Mouse (Mus musculus) MEL (cell line): ENCODE measurements around the gene Col6a1.

Experiments
- CHD1 ChIP-seq: IDR thresholded peaks from 2 replicates; pipeline ENCODE4 v1.6.1; 2012; ENCODE audit warnings: low read depth, mild to moderate bottlenecking, inconsistent platforms, low read length, improper control_type of control experiment
- CHD2 ChIP-seq: IDR thresholded peaks from 2 replicates; pipeline ENCODE4 v1.6.1; 2011; ENCODE audit warnings: low read length, improper control_type of control experiment
- CTCF ChIP-seq, 3 experiments: IDR thresholded peaks in 2 of 3; conservative IDR thresholded peaks in 1 of 3; 2 replicates each; pipeline ENCODE4 v1.5.1; 2011 to 2012; ENCODE audit warnings: low read length in 3 of 3, low read depth in 2 of 3, mild to moderate bottlenecking in 2 of 3, improper control_type of control experiment in 1 of 3, inconsistent platforms in 1 of 3, mixed read lengths in 1 of 3, moderate library complexity in 1 of 3; ENCODE audit not compliant: control insufficient read depth in 1 of 3, insufficient read depth in 1 of 3, poor library complexity in 1 of 3, severe bottlenecking in 1 of 3
- E2F4 ChIP-seq: IDR thresholded peaks from 2 replicates; pipeline ENCODE4 v1.6.1; 2011; ENCODE audit warnings: low read depth, low read length, improper control_type of control experiment, borderline replicate concordance
- EP300 ChIP-seq, 2 experiments: IDR thresholded peaks; 2 replicates each; pipeline ENCODE4 v1.6.1; 2011; ENCODE audit warnings: improper control_type of control experiment in 2 of 2, low read length in 2 of 2, low read depth in 1 of 2, mild to moderate bottlenecking in 1 of 2
- MEF2A ChIP-seq: IDR thresholded peaks from 2 replicates; pipeline ENCODE4 v1.6.1; 2014; ENCODE audit warnings: low read depth, mild to moderate bottlenecking, inconsistent platforms, low read length, improper control_type of control experiment; ENCODE audit not compliant: poor library complexity, insufficient replicate concordance, severe bottlenecking; ENCODE audit errors: extremely low read depth
- MXI1 ChIP-seq: IDR thresholded peaks from 2 replicates; pipeline ENCODE4 v1.6.1; 2011; ENCODE audit warnings: mild to moderate bottlenecking, low read depth, low read length, improper control_type of control experiment
- NRF1 ChIP-seq: IDR thresholded peaks from 2 replicates; pipeline ENCODE4 v1.6.1; 2014; ENCODE audit warnings: low read depth, mild to moderate bottlenecking, inconsistent platforms, low read length, improper control_type of control experiment, moderate library complexity; ENCODE audit not compliant: poor library complexity, insufficient read depth, severe bottlenecking
- POLR2A ChIP-seq, 2 experiments: IDR thresholded peaks; 2 replicates each; pipeline ENCODE4 v1.6.1; 2011 to 2012; ENCODE audit warnings: low read length in 2 of 2, mild to moderate bottlenecking in 2 of 2, control low read depth in 1 of 2, improper control_type of control experiment in 1 of 2, low read depth in 1 of 2, moderate library complexity in 1 of 2; ENCODE audit not compliant: control insufficient read depth in 1 of 2, insufficient read depth in 1 of 2, poor library complexity in 1 of 2
- SIN3A ChIP-seq: IDR thresholded peaks from 2 replicates; pipeline ENCODE4 v1.6.1; 2012; ENCODE audit warnings: low read length, improper control_type of control experiment, inconsistent platforms
- SMC3 ChIP-seq: IDR thresholded peaks from 2 replicates; pipeline ENCODE4 v1.6.1; 2011; ENCODE audit warnings: low read depth, low read length, improper control_type of control experiment
- TAL1 ChIP-seq: IDR thresholded peaks from 2 replicates; pipeline ENCODE4 v1.6.1; 2012; ENCODE audit warnings: mild to moderate bottlenecking, inconsistent platforms, low read length, moderate library complexity, mixed read lengths
- ZC3H11A ChIP-seq: IDR thresholded peaks from 2 replicates; pipeline ENCODE4 v1.6.1; 2012; ENCODE audit warnings: low read depth, mild to moderate bottlenecking, inconsistent platforms, low read length, improper control_type of control experiment
- ZMIZ1 ChIP-seq: IDR thresholded peaks from 2 replicates; pipeline ENCODE4 v1.6.1; 2012; ENCODE audit warnings: low read depth, mild to moderate bottlenecking, inconsistent platforms, low read length, improper control_type of control experiment, moderate library complexity

GRCm38 (mm10) chr10:76725097-76725496 is 871 bp downstream of the Col6a1 start:
- TF ChIP-seq SIN3A (no peak), NRF1 (no peak), SMC3 (no peak), POLR2A (IDR thresholded peaks at IDR 0.05; ENCODE audit: control insufficient read depth in 1 of 2, insufficient read depth in 1 of 2, low read depth in 1 of 2, low read length in 2 of 2, poor library complexity in 1 of 2) (no peak), CHD1 (no peak), CTCF (IDR thresholded peaks at IDR 0.05 in 2 of 3, conservative IDR thresholded peaks at IDR 0.05 in 1 of 3; ENCODE audit: control insufficient read depth in 1 of 3, insufficient read depth in 1 of 3, low read depth in 2 of 3, low read length in 3 of 3, poor library complexity in 1 of 3, severe bottlenecking in 1 of 3) (no peak), MEF2A (no peak), TAL1 (no peak), E2F4 (no peak), ZMIZ1 (no peak), EP300 (IDR thresholded peaks at IDR 0.05; ENCODE audit: low read depth in 1 of 2, low read length in 2 of 2) (no peak), ZC3H11A (no peak), MXI1 (no peak), CHD2 (no peak)
